Mouse (Mus musculus) neural tube, embryonic 12.5 days (tissue): Measurements from ENCODE around the gene Kctd12. TPM values are rescaled to one million over a fixed set of nuclear protein-coding genes. Genes with fewer than 3 reads are reported as not detected.

Experiments
- ATAC-seq: fragments of 200-750 bp; cut with Nextera tagmentation; 2 replicates; pipeline ENCODE4 v1.8.0; 2017; ENCODE audit warnings: low read depth, mild to moderate bottlenecking, moderate TSS enrichment, moderate library complexity; ENCODE audit not compliant: low FRiP score
- H3K27ac ChIP-seq: fragments of 300-500 bp; sonication (generic); 2 replicates; pipeline ENCODE4 v1.5.1; 2016
- H3K27me3 ChIP-seq: fragments of 300-500 bp; sonication (generic); replicated peaks from 2 replicates; pipeline ENCODE4 v1.6.1; 2016; ENCODE audit warnings: mild to moderate bottlenecking
- H3K36me3 ChIP-seq: fragments of 300-500 bp; sonication (generic); 2 replicates; pipeline ENCODE4 v1.6.1; 2016; ENCODE audit warnings: mild to moderate bottlenecking
- H3K4me1 ChIP-seq: fragments of 300-500 bp; sonication (generic); 2 replicates; pipeline ENCODE4 v1.6.1; 2016
- H3K4me2 ChIP-seq: fragments of 300-500 bp; sonication (generic); replicated peaks from 2 replicates; pipeline ENCODE4 v1.6.1; 2016; ENCODE audit warnings: mild to moderate bottlenecking
- H3K4me3 ChIP-seq: fragments of 300-500 bp; sonication (generic); 2 replicates; pipeline ENCODE4 v1.5.1; 2016
- H3K9ac ChIP-seq: fragments of 300-500 bp; sonication (generic); 2 replicates; pipeline ENCODE4 v1.6.1; 2016; ENCODE audit warnings: mild to moderate bottlenecking
- H3K9me3 ChIP-seq: fragments of 300-500 bp; sonication (generic); 2 replicates; pipeline ENCODE4 v1.6.1; 2016; ENCODE audit warnings: mild to moderate bottlenecking
- WGBS: fragments of 180-500 bp; shearing (Covaris S2); methylation state at CpG from one replicate; pipeline ENCODE4 v1.1.7; 2016; 5-methylcytosine and 5-hydroxymethylcytosine counted together
- polyA plus RNA-seq: library from polyadenylated mRNA; unstranded; fragments of >200 nt; fragmentation: Nextera tagmentation; extraction: Ambion mirVana; gene quantifications from 2 replicates; pipeline ENCODE4 v1.2.1, GENCODE M21; 2016

Gene Kctd12
- polyA plus RNA-seq, 1 experiment from 2014 or later, result 10.6 TPM

DNA sequence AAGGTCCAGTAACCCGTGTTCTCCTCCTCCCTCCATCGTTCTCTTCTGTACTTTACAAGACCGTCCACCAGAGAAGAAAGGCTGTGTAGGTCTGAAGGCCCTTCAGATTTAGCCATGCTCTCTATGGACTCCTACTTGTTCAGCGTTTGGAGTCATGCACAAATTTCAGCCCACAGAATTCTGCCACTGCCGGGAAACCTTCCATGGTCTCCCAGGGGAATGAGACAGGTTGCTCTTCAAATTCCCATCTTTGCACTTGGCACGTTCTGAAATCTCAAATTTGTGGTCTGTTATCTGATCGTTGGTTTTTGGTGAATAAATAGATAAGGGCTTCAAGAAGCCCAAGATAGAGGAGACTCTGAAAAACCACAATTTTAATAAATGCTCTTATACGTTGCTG, 1.2 kb upstream of the Kctd12 start:
- peak overlapping the region; percentile 97; the same call in 1 of the 2 replicates for H3K4me2 ChIP-seq
- no peaks in the 10 kb centered on the region for H3K36me3 ChIP-seq

DNA sequence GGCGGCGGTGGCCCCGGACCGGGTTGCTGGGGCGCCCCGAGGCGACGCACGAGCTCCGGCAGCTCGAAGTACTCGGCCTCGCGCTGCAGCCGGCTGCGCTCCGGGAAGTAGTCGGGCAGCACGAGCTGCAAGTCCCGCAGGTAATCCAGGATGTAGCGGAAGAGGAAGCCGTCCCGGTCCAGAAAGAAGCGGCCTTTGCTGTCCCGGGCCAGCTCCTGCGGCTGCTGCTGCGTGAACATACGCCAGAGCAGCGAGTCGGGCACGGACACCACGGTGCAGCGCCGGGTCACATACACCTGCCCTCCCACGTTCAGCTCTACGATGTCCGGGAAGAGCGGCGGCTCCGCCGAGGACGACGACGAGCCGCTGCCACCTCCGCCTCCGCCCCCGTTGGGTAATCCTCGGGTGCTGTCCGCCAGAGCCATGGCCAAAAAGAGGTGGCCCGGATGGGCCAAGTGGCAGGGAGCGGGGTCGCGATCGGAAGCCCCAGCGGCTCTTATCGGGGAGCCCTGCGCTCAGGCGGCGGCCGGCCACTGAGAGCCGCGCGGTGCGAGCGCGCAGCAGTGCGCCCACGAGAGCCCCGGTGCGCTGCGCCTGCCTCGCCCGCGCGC, 316 bp downstream of the Kctd12 start:
- peak overlapping the region; percentile 76 for H3K9ac ChIP-seq
- under 1% methylated on average over 76 of the region's 76 CpGs for WGBS
- peak overlapping the region; percentile 71 for H3K4me3 ChIP-seq
- H3K9me3 ChIP-seq, result no peaks in the 10 kb centered on the region
- H3K27me3 ChIP-seq, result peaks cover 9% of the 10 kb centered on the region; the same call in 1 of the 2 replicates
- peak; percentile 61 for ATAC-seq
- H3K36me3 ChIP-seq, result no peaks in the 10 kb centered on the region
- peaks cover 13% of the 10 kb centered on the region for H3K4me1 ChIP-seq
- peak overlapping the region; percentile 2; the same call in 1 of the 2 replicates for H3K27ac ChIP-seq
- peak overlapping the region; percentile 97 for H3K4me2 ChIP-seq

More for the DNA sequence above, 1.2 kb upstream of the Kctd12 start:
- Histone ChIP-seq H3K9ac (no peak overlapping the region), H3K27me3 (peaks cover 9% of the 10 kb centered on the region; the same call in 1 of the 2 replicates), H3K4me1 (peaks cover 13% of the 10 kb centered on the region), H3K4me3 (no peak overlapping the region), H3K9me3 (no peaks in the 10 kb centered on the region), H3K27ac (no peak overlapping the region)
- WGBS, result 75% methylated on average over 8 of the region's 8 CpGs
- ATAC-seq, result no peak

DNA sequence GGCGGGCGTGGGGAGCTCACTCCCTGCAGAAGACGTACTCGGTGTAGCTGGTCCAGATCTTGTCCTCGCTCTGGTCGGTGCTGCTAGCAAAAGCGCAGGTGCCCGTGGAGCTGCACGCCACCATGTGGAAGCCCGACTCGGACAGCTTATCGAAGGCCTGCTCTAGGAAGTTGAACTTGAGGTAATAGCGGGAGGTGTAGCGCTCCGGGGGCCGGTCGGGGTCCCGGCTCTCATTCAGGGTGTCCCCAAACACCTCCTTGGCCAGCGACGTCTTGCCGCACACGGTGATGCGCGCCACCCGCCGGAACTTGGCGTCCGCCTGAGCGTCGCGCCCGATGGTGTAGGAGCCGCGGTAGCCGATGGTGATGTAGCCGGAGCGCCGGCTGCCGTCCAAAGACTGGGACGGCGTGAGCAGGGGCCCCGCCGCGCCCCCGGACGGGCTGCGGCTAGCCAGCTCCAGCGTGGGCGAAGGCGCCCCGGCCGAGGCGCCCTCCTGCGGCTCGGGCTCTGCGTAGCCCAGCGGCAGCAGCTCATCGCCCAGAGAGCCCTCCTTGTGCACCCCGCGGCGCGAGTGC, 909 bp downstream of the Kctd12 start:
- H3K36me3 ChIP-seq, result no peaks in the 10 kb centered on the region
- peaks cover 9% of the 10 kb centered on the region; the same call in 1 of the 2 replicates for H3K27me3 ChIP-seq
- H3K4me3 ChIP-seq, result peak overlapping the region; percentile 71
- under 1% methylated on average over 62 of the region's 62 CpGs for WGBS
- no peaks in the 10 kb centered on the region for H3K9me3 ChIP-seq
- H3K9ac ChIP-seq, result peak overlapping the region; percentile 76
- 0 out of 2 replicates have a peak overlapping the region, but pooled peaks have one; percentile 2 for H3K27ac ChIP-seq
- ATAC-seq, result peak; percentile 38
- H3K4me1 ChIP-seq, result peaks cover 13% of the 10 kb centered on the region
- H3K4me2 ChIP-seq, result peak overlapping the region; percentile 97

- H3K4me2 ChIP-seq, result peak overlapping the region; percentile 97
- H3K27me3 ChIP-seq, result peaks cover 9% of the 10 kb centered on the region; the same call in 1 of the 2 replicates
- WGBS, result 13% methylated on average over 14 of the region's 14 CpGs
- ATAC-seq, result no peak
- H3K4me1 ChIP-seq, result peaks cover 13% of the 10 kb centered on the region
- H3K36me3 ChIP-seq, result no peaks in the 10 kb centered on the region
- H3K27ac ChIP-seq, result no peak overlapping the region
- no peaks in the 10 kb centered on the region for H3K9me3 ChIP-seq
- peak overlapping the region; percentile 71 for H3K4me3 ChIP-seq
- H3K9ac ChIP-seq, result peak overlapping the region; percentile 76
Observed at GRCm38 (mm10) chr14:102980986-102981385, 1.5 kb downstream of the Kctd12 start.

GRCm38 (mm10) chr14:102980481-102980880, 2.0 kb downstream of the Kctd12 start:
- ATAC-seq, result no peak
- no peak overlapping the region for H3K9ac ChIP-seq
- 17% methylated on average over 7 of the region's 7 CpGs for WGBS
- peak overlapping the region; percentile 97 for H3K4me2 ChIP-seq
- no peaks in the 10 kb centered on the region for H3K9me3 ChIP-seq
- peak overlapping the region; percentile 71 for H3K4me3 ChIP-seq
- no peak overlapping the region for H3K27ac ChIP-seq
- H3K4me1 ChIP-seq, result peaks cover 13% of the 10 kb centered on the region
- no peaks in the 10 kb centered on the region for H3K36me3 ChIP-seq
- peaks cover 9% of the 10 kb centered on the region; the same call in 1 of the 2 replicates for H3K27me3 ChIP-seq

DNA sequence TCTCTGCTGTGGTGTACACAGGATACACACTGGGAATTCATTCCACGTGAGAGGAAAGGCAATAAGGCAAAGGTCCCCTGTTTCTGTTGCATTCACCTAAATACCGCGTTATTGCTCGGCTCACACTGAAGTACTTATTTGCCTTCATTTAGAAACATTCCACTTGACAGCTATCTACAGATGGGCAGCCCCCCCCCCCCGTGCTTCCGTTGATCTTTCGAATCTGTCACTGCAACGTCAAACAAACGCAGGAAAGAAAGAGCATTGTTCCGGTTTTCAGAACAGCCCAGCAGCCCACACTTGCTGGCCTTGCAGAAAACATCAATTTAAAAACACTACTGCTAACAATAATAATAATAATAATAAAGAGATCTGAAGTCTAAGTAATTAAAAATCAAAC, 2.6 kb downstream of the Kctd12 start:
- ATAC-seq, result no peak
- no peak overlapping the region for H3K9ac ChIP-seq
- H3K9me3 ChIP-seq, result no peaks in the 10 kb centered on the region
- no peak overlapping the region for H3K27ac ChIP-seq
- H3K27me3 ChIP-seq, result peaks cover 9% of the 10 kb centered on the region; the same call in 1 of the 2 replicates
- peaks cover 13% of the 10 kb centered on the region for H3K4me1 ChIP-seq
- H3K4me2 ChIP-seq, result peak overlapping the region; percentile 43
- H3K36me3 ChIP-seq, result no peaks in the 10 kb centered on the region
- WGBS, result 38% methylated on average over 10 of the region's 10 CpGs
- 0 out of 2 replicates have a peak overlapping the region, but pooled peaks have one; percentile 11 for H3K4me3 ChIP-seq

DNA sequence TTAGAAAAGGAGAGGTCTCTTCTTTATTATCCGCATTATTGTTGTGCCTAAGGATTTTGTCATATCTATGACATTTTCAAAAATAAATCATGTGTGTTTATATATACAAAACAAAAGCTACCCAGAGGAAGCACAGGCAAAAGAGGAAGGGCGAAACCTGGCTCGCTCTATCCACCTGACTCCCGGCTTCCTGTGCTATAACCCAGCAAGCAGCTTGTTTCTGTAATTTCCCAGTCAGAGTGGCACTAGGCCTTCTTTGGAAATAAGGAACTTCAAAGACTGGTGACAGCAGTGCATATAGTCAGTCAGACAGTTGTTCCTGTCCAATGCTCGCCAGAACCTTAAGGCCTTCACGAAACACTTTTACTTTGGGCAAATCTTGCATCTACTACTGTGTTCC, 6.6 kb downstream of the Kctd12 start:
- no peaks in the 10 kb centered on the region for H3K9me3 ChIP-seq
- 0 out of 2 replicates have a peak, but pooled peaks cover 2% of the 10 kb centered on the region for H3K4me1 ChIP-seq
- 90% methylated on average over 6 of the region's 6 CpGs for WGBS
- ATAC-seq, result no peak
- no peak overlapping the region for H3K27ac ChIP-seq
- no peaks in the 10 kb centered on the region for H3K36me3 ChIP-seq
- peaks cover 6% of the 10 kb centered on the region; the same call in 1 of the 2 replicates for H3K27me3 ChIP-seq
- no peak overlapping the region for H3K4me3 ChIP-seq
- H3K9ac ChIP-seq, result no peak overlapping the region
- H3K4me2 ChIP-seq, result no peak overlapping the region

DNA sequence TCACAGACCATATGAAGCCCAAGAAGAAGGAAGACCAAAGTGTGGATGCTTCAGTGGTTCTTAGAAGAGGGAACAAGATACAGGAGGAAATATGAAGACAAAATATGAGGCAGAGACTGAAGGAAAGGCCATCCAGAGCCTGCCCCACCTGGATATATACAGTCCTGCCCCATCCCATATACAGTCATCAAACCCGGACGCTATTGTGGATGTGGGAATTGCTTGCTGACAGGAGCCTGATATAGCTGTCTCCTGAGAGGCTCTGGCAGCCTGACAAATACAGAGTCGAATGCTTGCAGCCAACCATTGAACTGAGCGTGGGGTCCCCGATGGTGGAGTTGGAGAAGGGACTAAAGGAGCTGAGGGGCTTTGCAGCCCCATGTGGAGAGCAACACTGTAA, 13.6 kb downstream of the Kctd12 start:
- Histone ChIP-seq H3K4me2 (no peak overlapping the region), H3K9ac (no peak overlapping the region), H3K4me1 (no peaks in the 10 kb centered on the region), H3K27me3 (no peaks in the 10 kb centered on the region), H3K36me3 (no peaks in the 10 kb centered on the region), H3K9me3 (no peaks in the 10 kb centered on the region), H3K4me3 (no peak overlapping the region), H3K27ac (no peak overlapping the region)
- WGBS, result 63% methylated on average over 5 of the region's 5 CpGs
- ATAC-seq, result no peak

DNA sequence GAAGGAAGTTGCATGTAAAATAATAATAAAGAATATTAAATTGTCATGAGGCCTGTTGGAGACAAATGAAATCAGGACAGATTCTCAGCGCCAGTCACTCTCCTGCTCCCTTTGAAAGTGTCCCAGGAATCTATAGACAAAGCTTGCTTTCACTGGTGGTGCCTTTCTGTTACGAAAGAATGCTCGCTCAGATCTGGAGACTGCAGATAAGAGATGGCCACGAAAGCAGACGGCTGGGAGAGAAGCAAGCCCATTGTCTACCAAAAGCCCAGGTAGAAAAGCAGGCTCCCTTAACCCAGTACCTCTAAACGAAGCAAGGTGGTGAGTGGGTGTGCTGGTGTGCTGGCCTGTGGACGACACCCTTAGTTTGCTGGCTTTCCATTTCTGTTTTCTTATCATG, 16.2 kb downstream of the Kctd12 start:
- WGBS, result 74% methylated on average over 7 of the region's 7 CpGs
- no peaks in the 10 kb centered on the region for H3K36me3 ChIP-seq
- no peak overlapping the region for H3K4me3 ChIP-seq
- H3K4me1 ChIP-seq, result no peaks in the 10 kb centered on the region
- H3K9me3 ChIP-seq, result no peaks in the 10 kb centered on the region
- H3K27ac ChIP-seq, result no peak overlapping the region
- no peak overlapping the region for H3K9ac ChIP-seq
- H3K27me3 ChIP-seq, result no peaks in the 10 kb centered on the region
- no peak overlapping the region for H3K4me2 ChIP-seq
- no peak for ATAC-seq

DNA sequence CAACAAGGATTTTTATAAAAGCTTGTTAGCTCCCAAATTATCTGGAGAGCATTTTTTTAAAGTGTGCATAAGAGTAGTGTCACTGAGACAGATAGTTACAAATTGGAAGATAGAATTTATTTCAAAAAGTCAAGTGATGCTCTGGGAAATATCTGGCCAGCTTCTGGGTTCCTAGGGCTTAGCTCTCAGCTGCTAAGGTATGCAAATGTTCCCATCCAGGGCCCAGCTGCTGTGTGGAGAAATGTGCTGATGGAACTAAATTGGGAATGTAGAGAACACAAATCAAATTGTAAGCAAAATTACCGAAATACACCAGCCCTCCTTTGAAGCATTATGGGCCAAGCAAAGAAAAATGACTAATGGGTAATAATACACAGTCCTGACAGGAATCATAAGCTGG, 16.6 kb downstream of the Kctd12 start:
- no peaks in the 10 kb centered on the region for H3K4me1 ChIP-seq
- 73% methylated on average over 1 of the region's 1 CpGs for WGBS
- no peaks in the 10 kb centered on the region for H3K9me3 ChIP-seq
- no peaks in the 10 kb centered on the region for H3K27me3 ChIP-seq
- H3K9ac ChIP-seq, result no peak overlapping the region
- no peak for ATAC-seq
- no peak overlapping the region for H3K4me3 ChIP-seq
- H3K27ac ChIP-seq, result no peak overlapping the region
- H3K36me3 ChIP-seq, result no peaks in the 10 kb centered on the region
- no peak overlapping the region for H3K4me2 ChIP-seq

- Histone ChIP-seq H3K4me1 (no peaks in the 10 kb centered on the region), H3K9me3 (no peaks in the 10 kb centered on the region), H3K4me3 (no peak overlapping the region), H3K27me3 (no peaks in the 10 kb centered on the region), H3K27ac (no peak overlapping the region), H3K4me2 (no peak overlapping the region), H3K36me3 (no peaks in the 10 kb centered on the region), H3K9ac (no peak overlapping the region)
- no peak for ATAC-seq
- WGBS, result 81% methylated on average over 2 of the region's 2 CpGs
Observed at GRCm38 (mm10) chr14:102962019-102962418, 20.4 kb downstream of the Kctd12 start.

GRCm38 (mm10) chr14:102953511-102953910, 28.9 kb downstream of the Kctd12 start:
- no peak overlapping the region for H3K27ac ChIP-seq
- ATAC-seq, result no peak
- H3K4me1 ChIP-seq, result no peaks in the 10 kb centered on the region
- H3K9ac ChIP-seq, result no peak overlapping the region
- WGBS, result 28% methylated on average over 8 of the region's 8 CpGs
- H3K27me3 ChIP-seq, result no peaks in the 10 kb centered on the region
- H3K9me3 ChIP-seq, result no peaks in the 10 kb centered on the region
- no peak overlapping the region for H3K4me2 ChIP-seq
- no peaks in the 10 kb centered on the region for H3K36me3 ChIP-seq
- no peak overlapping the region for H3K4me3 ChIP-seq
